Mouse (Mus musculus): ENCODE results near the gene Cd160. TPM values are rescaled to one million over a fixed set of nuclear protein-coding genes. Genes with fewer than 3 reads are reported as not detected.

Gene Cd160
- total and polyA plus RNA-seq, 3 experiments, result not detected

DNA sequence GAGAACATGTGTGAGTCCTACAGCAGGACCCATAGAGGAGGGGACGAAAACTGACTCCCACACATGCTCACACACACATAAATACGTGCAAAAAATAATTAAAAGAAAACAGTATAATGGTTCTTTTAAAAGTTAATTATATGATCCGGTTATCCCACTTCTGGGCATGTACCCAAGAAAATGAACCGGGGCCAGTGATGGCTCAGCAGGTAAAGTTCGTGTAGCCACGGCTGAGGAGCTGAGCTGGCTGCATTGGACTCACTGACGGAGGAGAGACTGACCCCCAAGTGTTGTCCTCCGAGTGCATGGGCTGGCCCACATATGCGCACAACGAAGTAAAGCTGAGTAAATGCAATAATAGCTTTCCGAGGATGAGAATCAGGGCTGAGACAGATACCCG, 4.5 kb downstream of the Cd160 start:
- no peaks in the 10 kb centered on the region for H3K9me3 ChIP-seq (replicated peaks; ENCODE audit: low read length)
- dilution Hi-C loops (cut with MboI; ENCODE audit: extremely low pct_ligation_motif_present, extremely low pct_unique_long_range_greater_than_20kb, low sequenced_read_pairs), result no loop called here
- TF ChIP-seq JUND (conservative IDR thresholded peaks at IDR 0.05; ENCODE audit: low read depth, low read length) (no peak), NRF1 (IDR thresholded peaks at IDR 0.05; ENCODE audit: low read depth, low read length) (no peak), RCOR1 (conservative IDR thresholded peaks at IDR 0.05; ENCODE audit: low read depth, low read length) (no peak), MAFK (IDR thresholded peaks at IDR 0.05; ENCODE audit: insufficient replicate concordance, low read length) (no peak), ZC3H11A (IDR thresholded peaks at IDR 0.05; ENCODE audit: low read depth, low read length) (no peak), GABPA (IDR thresholded peaks at IDR 0.05; ENCODE audit: insufficient replicate concordance, low read depth, low read length) (no peak), E2F4 (IDR thresholded peaks at IDR 0.05; ENCODE audit: insufficient replicate concordance, low read depth, low read length) (no peak), UBTF (IDR thresholded peaks at IDR 0.05; ENCODE audit: low read depth, low read length) (no peak), RAD21 (IDR thresholded peaks at IDR 0.05; ENCODE audit: low read depth, low read length) (no peak), ZNF384 (IDR thresholded peaks at IDR 0.05; ENCODE audit: low read depth, low read length) (no peak), KAT2A (IDR thresholded peaks at IDR 0.05; ENCODE audit: insufficient replicate concordance, low read length) (no peak), BHLHE40 (IDR thresholded peaks at IDR 0.05; ENCODE audit: low read depth, low read length) (no peak)
- H3K4me1 ChIP-seq (ENCODE audit: control insufficient read depth in 1 of 2, insufficient read depth in 2 of 2), result no peaks in the 10 kb centered on the region
- no peak overlapping the region for H3K4me2 ChIP-seq (ENCODE audit: insufficient read depth, low read depth, poor library complexity, severe bottlenecking)
- no peaks in the 10 kb centered on the region for H3K79me2 ChIP-seq (replicated peaks; ENCODE audit: control insufficient read depth, extremely low read depth, insufficient read depth, poor library complexity, severe bottlenecking)
- no peaks in the 10 kb centered on the region for H3K27me3 ChIP-seq (replicated peaks)
- DNase-seq (ENCODE audit: extremely low read depth), result no peak
- no peak overlapping the region for H3K4me3 ChIP-seq (replicated peaks in 1 of 3; ENCODE audit: low read depth in 2 of 3, low read length in 2 of 3, poor library complexity in 1 of 3)
- no peaks in the 10 kb centered on the region for H3K36me3 ChIP-seq (replicated peaks in 1 of 2; ENCODE audit: control insufficient read depth in 1 of 2, insufficient read depth in 1 of 2, low read length in 1 of 2)
- in situ Hi-C loops (cut with MboI; ENCODE audit: low pct_ligation_motif_present, low pct_unique_long_range_greater_than_20kb, low sequenced_read_pairs), result loop anchor here (25.0 kb wide), 1 partner anchor 263 kb away; no protein-coding TSS in a partner anchor
- H3K9ac ChIP-seq (ENCODE audit: insufficient read depth, low read depth), result no peak overlapping the region
- H3K27ac ChIP-seq (ENCODE audit: insufficient read depth, low read depth), result no peak overlapping the region

DNA sequence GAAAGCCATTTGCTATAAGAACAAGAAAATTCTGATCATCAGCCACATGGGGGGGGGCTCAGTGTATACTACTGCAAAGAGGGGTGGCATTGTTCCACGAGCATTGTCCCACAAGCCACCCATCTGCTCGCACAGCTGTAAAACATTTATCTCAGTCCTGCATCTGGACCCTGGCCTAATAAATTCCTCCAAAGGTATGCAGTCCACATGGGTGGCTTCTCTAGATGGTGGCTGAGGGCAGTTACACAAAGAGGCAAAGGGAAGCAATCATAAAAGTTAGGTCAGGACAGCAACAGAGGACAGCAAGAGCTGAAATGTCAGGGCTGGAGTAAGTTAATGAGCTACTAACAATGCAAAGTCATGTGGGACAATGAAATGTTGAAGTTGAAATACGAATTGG, 5.5 kb downstream of the Cd160 start:
- Histone ChIP-seq H3K27me3 (replicated peaks) (no peaks in the 10 kb centered on the region), H3K79me2 (replicated peaks; ENCODE audit: control insufficient read depth, extremely low read depth, insufficient read depth, poor library complexity, severe bottlenecking) (no peaks in the 10 kb centered on the region), H3K4me2 (ENCODE audit: insufficient read depth, low read depth, poor library complexity, severe bottlenecking) (no peak overlapping the region), H3K9me3 (replicated peaks; ENCODE audit: low read length) (no peaks in the 10 kb centered on the region), H3K4me1 (ENCODE audit: control insufficient read depth in 1 of 2, insufficient read depth in 2 of 2) (no peaks in the 10 kb centered on the region), H3K9ac (ENCODE audit: insufficient read depth, low read depth) (no peak overlapping the region), H3K4me3 (replicated peaks in 1 of 3; ENCODE audit: low read depth in 2 of 3, low read length in 2 of 3, poor library complexity in 1 of 3) (no peak overlapping the region), H3K27ac (ENCODE audit: insufficient read depth, low read depth) (no peak overlapping the region), H3K36me3 (replicated peaks in 1 of 2; ENCODE audit: control insufficient read depth in 1 of 2, insufficient read depth in 1 of 2, low read length in 1 of 2) (no peaks in the 10 kb centered on the region)
- no peak for DNase-seq (ENCODE audit: extremely low read depth)
- in situ Hi-C loops (cut with MboI; ENCODE audit: low pct_ligation_motif_present, low pct_unique_long_range_greater_than_20kb, low sequenced_read_pairs), result loop anchor here (25.0 kb wide), 1 partner anchor 264 kb away; no protein-coding TSS in a partner anchor
- no peak for TF ChIP-seq PAX5 (IDR thresholded peaks at IDR 0.05; ENCODE audit: low read length)
- TF ChIP-seq RAD21 (IDR thresholded peaks at IDR 0.05; ENCODE audit: low read depth, low read length), result no peak
- TF ChIP-seq CHD2 (IDR thresholded peaks at IDR 0.05; ENCODE audit: low read length), result no peak
- TF ChIP-seq SIN3A (IDR thresholded peaks at IDR 0.05; ENCODE audit: low read length), result no peak
- no peak for TF ChIP-seq POLR2A (IDR thresholded peaks at IDR 0.05; ENCODE audit: low read depth, low read length)
- no peak for TF ChIP-seq CTCF (conservative IDR thresholded peaks at IDR 0.05 in 1 of 2, IDR thresholded peaks at IDR 0.05 in 1 of 2; ENCODE audit: low read depth in 2 of 2, low read length in 2 of 2)
- no peak for TF ChIP-seq HCFC1 (IDR thresholded peaks at IDR 0.05; ENCODE audit: low read depth, low read length)
- TF ChIP-seq MYC (IDR thresholded peaks at IDR 0.05; ENCODE audit: low read depth, low read length), result no peak
- no peak for TF ChIP-seq USF1 (IDR thresholded peaks at IDR 0.05; ENCODE audit: low read depth, low read length)
- no peak for TF ChIP-seq RCOR1 (conservative IDR thresholded peaks at IDR 0.05; ENCODE audit: low read depth, low read length)
- no peak for TF ChIP-seq MAZ (IDR thresholded peaks at IDR 0.05; ENCODE audit: low read depth, low read length)
- no peak for TF ChIP-seq BHLHE40 (IDR thresholded peaks at IDR 0.05; ENCODE audit: low read depth, low read length)
- no peak for TF ChIP-seq TBP (conservative IDR thresholded peaks at IDR 0.05; ENCODE audit: low read depth, low read length)
- TF ChIP-seq ZC3H11A (IDR thresholded peaks at IDR 0.05; ENCODE audit: low read depth, low read length), result no peak
- no peak for TF ChIP-seq KAT2A (IDR thresholded peaks at IDR 0.05; ENCODE audit: insufficient replicate concordance, low read length)
- no peak for TF ChIP-seq ELF1 (IDR thresholded peaks at IDR 0.05; ENCODE audit: low read depth, low read length)
- dilution Hi-C loops (cut with MboI; ENCODE audit: extremely low pct_ligation_motif_present, extremely low pct_unique_long_range_greater_than_20kb, low sequenced_read_pairs), result no loop called here

Data from CH12.LX (cell line).